Mouse (Mus musculus): ENCODE data around the gene Hist1h1d. TPM values are rescaled to one million over a fixed set of nuclear protein-coding genes. Genes with fewer than 3 reads are reported as not detected.
"Not testable (repeated sequence)": the region's sequence is repeated elsewhere in the genome, so short reads cannot be mapped to it uniquely, and the experiment has no call there.

Gene Hist1h1d
- total and polyA plus RNA-seq, 3 experiments = 0.24 to 115 TPM; not detected in 1

- peak; percentile 87; the same call in 1 of the 2 replicates for TF ChIP-seq POLR2AphosphoS5 (IDR thresholded peaks at IDR 0.05; ENCODE audit: borderline replicate concordance, low read depth, low read length)
- peak; percentile 44; the same call in 1 of the 2 replicates for TF ChIP-seq TBP (IDR thresholded peaks at IDR 0.05; ENCODE audit: low read depth, low read length)
- H3K79me2 ChIP-seq (ENCODE audit: control insufficient read depth, insufficient read depth, low read length, poor library complexity); H3K9me3 ChIP-seq (replicated peaks; ENCODE audit: insufficient read depth, low read length); H3K27me3 ChIP-seq (ENCODE audit: control insufficient read depth in 1 of 2, insufficient read depth in 2 of 2, low read length in 2 of 2); H3K4me1 ChIP-seq (ENCODE audit: control insufficient read depth in 1 of 2, insufficient read depth in 2 of 2, low read length in 2 of 2): not testable (repeated sequence)
- Histone ChIP-seq H3K27ac (ENCODE audit: control insufficient read depth, low read depth, low read length) (peak overlapping the region; percentile 95), H3K4me3 (ENCODE audit: control insufficient read depth in 1 of 2, insufficient read depth in 1 of 2, low read depth in 2 of 2, low read length in 2 of 2) (peak overlapping the region; percentile 51 to 56), H3K36me3 (ENCODE audit: control insufficient read depth in 1 of 2, insufficient read depth in 2 of 2, low read length in 2 of 2) (peaks cover 0 to 20% of the 10 kb centered on the region in 2 experiments; a peak in 2 of 4 replicates), H3K9ac (ENCODE audit: control insufficient read depth, low read depth, low read length, poor library complexity, severe bottlenecking) (peak overlapping the region; percentile 87)
- peak; percentile 82 for DNase-seq (ENCODE audit: low read depth, low spot score)
Measured at GRCm38 (mm10) chr13:23542225-23542980, 10.7 kb upstream of the Hist1h1d start.

GRCm38 (mm10) chr13:23542999-23543607 is 10.0 kb upstream of the Hist1h1d start, which contains the start of gene Hist1h2bh:
TSS of gene Hist1h2bh (minus strand) at chr13:23543392.
- TF ChIP-seq TBP (IDR thresholded peaks at IDR 0.05; ENCODE audit: low read depth, low read length) = peak; percentile 100
- TF ChIP-seq POLR2AphosphoS5 (IDR thresholded peaks at IDR 0.05; ENCODE audit: borderline replicate concordance, low read depth, low read length) = peak; percentile 94; the same call in 1 of the 2 replicates
- TF ChIP-seq UBTF (IDR thresholded peaks at IDR 0.05; ENCODE audit: borderline replicate concordance, insufficient read depth, low read depth, low read length) = peak; percentile 94; the same call in 1 of the 2 replicates
- TF ChIP-seq GATA1 (IDR thresholded peaks at IDR 0.05; ENCODE audit: low read depth, low read length) = 0 out of 2 replicates have a peak, but pooled peaks have one; percentile 10
- peak; percentile 97 to 99 for TF ChIP-seq POLR2A (IDR thresholded peaks at IDR 0.05; ENCODE audit: control insufficient read depth in 1 of 2, insufficient read depth in 1 of 2, low read depth in 1 of 2, low read length in 2 of 2, poor library complexity in 1 of 2)
- Histone ChIP-seq H3K36me3 (ENCODE audit: control insufficient read depth in 1 of 2, insufficient read depth in 2 of 2, low read length in 2 of 2) (peaks cover 0 to 18% of the 10 kb centered on the region in 2 experiments; a peak in 2 of 4 replicates), H3K9ac (ENCODE audit: control insufficient read depth, low read depth, low read length, poor library complexity, severe bottlenecking) (peak within 1 kb of the TSS; percentile 87), H3K4me3 (ENCODE audit: control insufficient read depth in 1 of 2, insufficient read depth in 1 of 2, low read depth in 2 of 2, low read length in 2 of 2) (peak within 1 kb of the TSS; percentile 47 to 56), H3K27ac (ENCODE audit: control insufficient read depth, low read depth, low read length) (peak within 1 kb of the TSS; percentile 99)
- H3K27me3 ChIP-seq (ENCODE audit: control insufficient read depth in 1 of 2, insufficient read depth in 2 of 2, low read length in 2 of 2); H3K79me2 ChIP-seq (ENCODE audit: control insufficient read depth, insufficient read depth, low read length, poor library complexity); H3K4me1 ChIP-seq (ENCODE audit: control insufficient read depth in 1 of 2, insufficient read depth in 2 of 2, low read length in 2 of 2); H3K9me3 ChIP-seq (replicated peaks; ENCODE audit: insufficient read depth, low read length): not testable (repeated sequence)
- DNase-seq (ENCODE audit: low read depth, low spot score) = peak; percentile 99

GRCm38 (mm10) chr13:23543965-23544786 is 8.9 kb upstream of the Hist1h1d start, which contains the start of gene Hist1h3f:
TSS of gene Hist1h3f (plus strand) at chr13:23544052.
- peak; percentile 96 for DNase-seq (ENCODE audit: low read depth, low spot score)
- H3K36me3 ChIP-seq (ENCODE audit: control insufficient read depth in 1 of 2, insufficient read depth in 2 of 2, low read length in 2 of 2) = peaks cover 0 to 23% of the 10 kb centered on the region in 2 experiments; a peak in 2 of 4 replicates
- TF ChIP-seq TBP (IDR thresholded peaks at IDR 0.05; ENCODE audit: low read depth, low read length) = peak; percentile 99
- TF ChIP-seq USF1 (IDR thresholded peaks at IDR 0.05; ENCODE audit: low read depth, low read length) = no peak
- peak; percentile 97 to 99 for TF ChIP-seq POLR2A (IDR thresholded peaks at IDR 0.05; ENCODE audit: control insufficient read depth in 1 of 2, insufficient read depth in 1 of 2, low read depth in 1 of 2, low read length in 2 of 2, poor library complexity in 1 of 2)
- peak; percentile 95; the same call in 1 of the 2 replicates for TF ChIP-seq UBTF (IDR thresholded peaks at IDR 0.05; ENCODE audit: borderline replicate concordance, insufficient read depth, low read depth, low read length)
- TF ChIP-seq MAX (IDR thresholded peaks at IDR 0.05; ENCODE audit: low read length) = no peak
- peak; percentile 99; the same call in 1 of the 2 replicates for TF ChIP-seq POLR2AphosphoS5 (IDR thresholded peaks at IDR 0.05; ENCODE audit: borderline replicate concordance, low read depth, low read length)
- TF ChIP-seq KAT2A (conservative IDR thresholded peaks at IDR 0.05; ENCODE audit: low read depth, low read length) = no peak
- no peaks in the 10 kb centered on the region for H3K9me3 ChIP-seq (replicated peaks; ENCODE audit: insufficient read depth, low read length)
- H3K27ac ChIP-seq (ENCODE audit: control insufficient read depth, low read depth, low read length) = peak within 1 kb of the TSS; percentile 99
- peak within 1 kb of the TSS; percentile 87 for H3K9ac ChIP-seq (ENCODE audit: control insufficient read depth, low read depth, low read length, poor library complexity, severe bottlenecking)
- H3K4me1 ChIP-seq (ENCODE audit: control insufficient read depth in 1 of 2, insufficient read depth in 2 of 2, low read length in 2 of 2) = peaks cover 2 to 6% of the 10 kb centered on the region in 2 experiments; a peak in 3 of 4 replicates
- no peaks in the 10 kb centered on the region for H3K79me2 ChIP-seq (ENCODE audit: control insufficient read depth, insufficient read depth, low read length, poor library complexity)
- H3K27me3 ChIP-seq (ENCODE audit: control insufficient read depth in 1 of 2, insufficient read depth in 2 of 2, low read length in 2 of 2) = no peaks in the 10 kb centered on the region
- H3K4me3 ChIP-seq (ENCODE audit: control insufficient read depth in 1 of 2, insufficient read depth in 1 of 2, low read depth in 2 of 2, low read length in 2 of 2) = peak within 1 kb of the TSS; percentile 47 to 56
